Mouse (Mus musculus): ENCODE measurements around the gene Psmb9. TPM values are rescaled to one million over a fixed set of nuclear protein-coding genes. Genes with fewer than 3 reads are reported as not detected.
"Not testable (repeated sequence)": the region's sequence is repeated elsewhere in the genome, so short reads cannot be mapped to it uniquely, and the experiment has no call there.

The Psmb9 gene
- total RNA-seq, 2 experiments from 2014 or later = 1.6 to 1.7 TPM

- DNase-seq (ENCODE audit: extremely low spot score in 1 of 2, low spot score in 1 of 2) = no peak
Observed at GRCm38 (mm10) chr17:34188986-34189385, 1.4 kb upstream of the Psmb9 start.

GRCm38 (mm10) chr17:34188010-34188409 lies 446 bp upstream of the Psmb9 start:
- DNase-seq (ENCODE audit: extremely low spot score in 1 of 2, low spot score in 1 of 2) = no peak

GRCm38 (mm10) chr17:34186885-34187260 lies 691 bp downstream of the Psmb9 start:
- no peak for DNase-seq (ENCODE audit: extremely low spot score in 1 of 2, low spot score in 1 of 2)

- DNase-seq (ENCODE audit: extremely low spot score in 1 of 2, low spot score in 1 of 2) = no peak
Observed at GRCm38 (mm10) chr17:34185526-34185925, 2.0 kb downstream of the Psmb9 start.

GRCm38 (mm10) chr17:34183564-34184219 lies 3.9 kb downstream of the Psmb9 start:
- DNase-seq (ENCODE audit: extremely low spot score in 1 of 2, low spot score in 1 of 2) = no peak

GRCm38 (mm10) chr17:34179913-34180859 lies 7.4 kb downstream of the Psmb9 start:
- DNase-seq (ENCODE audit: extremely low spot score in 1 of 2, low spot score in 1 of 2) = no peak

- DNase-seq (ENCODE audit: extremely low spot score in 1 of 2, low spot score in 1 of 2) = no peak
Observed at GRCm38 (mm10) chr17:34179019-34179418, 8.5 kb downstream of the Psmb9 start.

- DNase-seq (ENCODE audit: extremely low spot score in 1 of 2, low spot score in 1 of 2) = no peak
Observed at GRCm38 (mm10) chr17:34177179-34177578, 10.4 kb downstream of the Psmb9 start.

- DNase-seq (ENCODE audit: extremely low spot score in 1 of 2, low spot score in 1 of 2) = no peak
Observed at GRCm38 (mm10) chr17:34174075-34174474, 13.5 kb downstream of the Psmb9 start.

- DNase-seq (ENCODE audit: extremely low spot score in 1 of 2, low spot score in 1 of 2) = no peak
Observed at GRCm38 (mm10) chr17:34172528-34172927, 15.0 kb downstream of the Psmb9 start.

- DNase-seq (ENCODE audit: extremely low spot score in 1 of 2, low spot score in 1 of 2) = peak; percentile 69 to 96
Observed at GRCm38 (mm10) chr17:34170877-34171498, 16.6 kb downstream of the Psmb9 start.

GRCm38 (mm10) chr17:34170487-34170876 lies 17.1 kb downstream of the Psmb9 start:
- no peak for DNase-seq (ENCODE audit: extremely low spot score in 1 of 2, low spot score in 1 of 2)

- no peak for DNase-seq (ENCODE audit: extremely low spot score in 1 of 2, low spot score in 1 of 2)
Observed at GRCm38 (mm10) chr17:34169279-34169678, 18.3 kb downstream of the Psmb9 start.

- no peak for DNase-seq (ENCODE audit: extremely low spot score in 1 of 2, low spot score in 1 of 2)
Observed at GRCm38 (mm10) chr17:34165033-34165730, 22.4 kb downstream of the Psmb9 start.

GRCm38 (mm10) chr17:34164202-34164895 lies 23.2 kb downstream of the Psmb9 start:
- DNase-seq (ENCODE audit: extremely low spot score in 1 of 2, low spot score in 1 of 2) = peak in 1 of 2 experiments; percentile 29

- no peak for DNase-seq (ENCODE audit: extremely low spot score in 1 of 2, low spot score in 1 of 2)
Observed at GRCm38 (mm10) chr17:34155534-34155933, 32.0 kb downstream of the Psmb9 start.

- DNase-seq (ENCODE audit: extremely low spot score in 1 of 2, low spot score in 1 of 2) = no peak
Observed at GRCm38 (mm10) chr17:34152923-34153322, 34.6 kb downstream of the Psmb9 start, which contains the start of gene H2-DMb1. H2-DMb1 (plus strand) TSS chr17:34153072.

- no peak for DNase-seq (ENCODE audit: extremely low spot score in 1 of 2, low spot score in 1 of 2)
Observed at GRCm38 (mm10) chr17:34144960-34145371, 42.6 kb downstream of the Psmb9 start.

- DNase-seq (ENCODE audit: extremely low spot score in 1 of 2, low spot score in 1 of 2) = not testable (repeated sequence)
Observed at GRCm38 (mm10) chr17:34144221-34144620, 43.3 kb downstream of the Psmb9 start.

- no peak for DNase-seq (ENCODE audit: extremely low spot score in 1 of 2, low spot score in 1 of 2)
Observed at GRCm38 (mm10) chr17:34143461-34143860, 44.1 kb downstream of the Psmb9 start.

Measured in layer of hippocampus, postnatal 25 days (tissue).